24 mouse cellular contexts compared by ENCODE assay signal in the genomic region with DNA sequence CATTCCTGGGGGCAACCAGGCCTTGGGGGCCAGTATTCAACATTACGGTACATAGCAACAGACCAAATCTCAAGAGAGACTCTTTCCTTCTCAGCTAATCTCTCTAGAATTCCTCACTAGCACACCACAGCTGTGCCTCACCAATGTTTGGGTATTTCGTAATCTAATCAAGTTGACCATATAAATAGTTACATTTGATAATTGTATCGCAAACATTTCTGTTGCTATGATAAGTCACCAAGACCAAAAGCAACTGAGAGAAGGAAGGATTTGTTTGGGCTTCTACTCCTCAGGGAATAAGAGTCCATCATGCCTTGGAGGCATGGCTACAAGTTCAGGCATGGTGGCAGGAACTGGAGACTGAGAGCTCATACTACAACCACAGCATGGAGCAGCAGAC.
DNase-seq lines count a peak whose midpoint lies in the region; ATAC-seq and TF ChIP-seq lines count a peak whose summit lies in the region.
"Had no signal": no experiment of that assay in that cellular context is flagged by ENCODE, and none has a peak within 500 bp of the region (broad histone marks: within the 10 kb centered on the region; RNA-seq: fewer than 3 reads in every experiment).

No protein-coding gene starts in this region.

- WGBS in macrophage (ENCODE audit: missing documents) = 97% methylated on average over 3 of the region's 3 CpGs
- WGBS in stomach, postnatal 0 days = 70% methylated on average over 3 of the region's 3 CpGs
- 95% methylated on average over 3 of the region's 3 CpGs for WGBS in kidney, adult 2 months

- peaks cover 79% of the 10 kb centered on the region for H3K79me2 ChIP-seq in macrophage (ENCODE audit: inconsistent target)

- peak overlapping the region; percentile 95; the same call in 1 of the 2 replicates for H3K27ac ChIP-seq in macrophage
- H3K27ac ChIP-seq in stomach, postnatal 0 days (replicated peaks) = no peak overlapping the region
- H3K27ac ChIP-seq in kidney, adult 2 months (ENCODE audit: insufficient read depth, low read depth, low read length) = no peak overlapping the region
- H3K27ac ChIP-seq: embryonic facial prominence, embryonic 13.5 days; embryonic facial prominence, embryonic 15.5 days; forebrain, embryonic 10.5 days; forebrain, embryonic 12.5 days had no signal

- TF ChIP-seq EP300 in stomach, postnatal 0 days (optimal IDR thresholded peaks at IDR 0.05) = no peak

- peak; percentile 51 for DNase-seq in NIH3T3 (ENCODE audit: low read depth)
- no peak for DNase-seq in stomach, postnatal 0 days (ENCODE audit: low spot score)
- no peak for DNase-seq in kidney, adult 2 months
- DNase-seq: adrenal gland, adult 2 months; adrenal gland, postnatal 10 days; adrenal gland, postnatal 25 days; cerebellum, adult 11 months; cerebellum, adult 18-20 months; cerebellum, adult 8-10 months; cerebellum, adult 9-11 months; cerebellum, postnatal 14 days; cerebellum, postnatal 36 days; embryo, embryonic 11 days had no signal

- no peak for TF ChIP-seq CTCF in stomach, postnatal 0 days (IDR thresholded peaks at IDR 0.05; ENCODE audit: low read depth)
- no peak for TF ChIP-seq CTCF in kidney, adult 2 months (conservative IDR thresholded peaks at IDR 0.05; ENCODE audit: insufficient read depth, insufficient read length, low read depth, low read length)

- H3K4me2 ChIP-seq in stomach, postnatal 0 days (replicated peaks; ENCODE audit: low read depth) = no peak overlapping the region
- H3K4me2 ChIP-seq: embryonic facial prominence, embryonic 13.5 days; embryonic facial prominence, embryonic 15.5 days; forebrain, embryonic 12.5 days had no signal

- H3K4me1 ChIP-seq in stomach, postnatal 0 days (replicated peaks; ENCODE audit: control insufficient read depth, insufficient read depth) = no peaks in the 10 kb centered on the region
- H3K4me1 ChIP-seq in kidney, adult 2 months (ENCODE audit: control insufficient read depth, insufficient read depth, low read length) = 0 out of 2 replicates have a peak, but pooled peaks cover 2% of the 10 kb centered on the region
- H3K4me1 ChIP-seq: embryonic facial prominence, embryonic 13.5 days; embryonic facial prominence, embryonic 15.5 days had no signal

- no peaks in the 10 kb centered on the region for H3K9me3 ChIP-seq in stomach, postnatal 0 days (ENCODE audit: control insufficient read depth, low read length)
- H3K9me3 ChIP-seq: embryonic facial prominence, embryonic 13.5 days; embryonic facial prominence, embryonic 15.5 days; forebrain, embryonic 12.5 days had no signal

- no peaks in the 10 kb centered on the region for H3K27me3 ChIP-seq in stomach, postnatal 0 days (ENCODE audit: control insufficient read depth, insufficient read depth, low read length)
- H3K27me3 ChIP-seq in kidney, adult 2 months (replicated peaks; ENCODE audit: control insufficient read depth, insufficient read depth, low read length) = no peaks in the 10 kb centered on the region
- H3K27me3 ChIP-seq: CH12.LX; embryonic facial prominence, embryonic 13.5 days; embryonic facial prominence, embryonic 15.5 days; forebrain, embryonic 12.5 days had no signal

- ATAC-seq in stomach, postnatal 0 days (ENCODE audit: low FRiP score, low TSS enrichment) = peak; percentile 46; the same call in 1 of the 2 replicates
- no peak for ATAC-seq in CD4-positive, CD25-positive, alpha-beta regulatory T cell, adult 4 months
- ATAC-seq: forebrain, embryonic 14.5 days; forebrain, embryonic 16.5 days had no signal

- H3K36me3 ChIP-seq in macrophage (ENCODE audit: inconsistent target) = peaks cover 25% of the 10 kb centered on the region; the same call in 1 of the 2 replicates
- no peaks in the 10 kb centered on the region for H3K36me3 ChIP-seq in stomach, postnatal 0 days (ENCODE audit: control insufficient read depth, insufficient read depth, low read length)
- no peaks in the 10 kb centered on the region for H3K36me3 ChIP-seq in kidney, adult 2 months (ENCODE audit: control insufficient read depth, insufficient read depth, low read length)
- H3K36me3 ChIP-seq: embryonic facial prominence, embryonic 13.5 days; embryonic facial prominence, embryonic 15.5 days; forebrain, embryonic 10.5 days; forebrain, embryonic 12.5 days; G1E had no signal

- no peak overlapping the region for H3K4me3 ChIP-seq in macrophage (ENCODE audit: inconsistent target)
- no peak overlapping the region for H3K4me3 ChIP-seq in stomach, postnatal 0 days (ENCODE audit: low read depth, low read length)
- no peak overlapping the region for H3K4me3 ChIP-seq in kidney, adult 2 months (ENCODE audit: insufficient read depth, low read depth, low read length)
- H3K4me3 ChIP-seq: embryonic facial prominence, embryonic 13.5 days; embryonic facial prominence, embryonic 15.5 days; erythroblast, embryonic 14.5 days; forebrain, embryonic 10.5 days; forebrain, embryonic 12.5 days had no signal

- TF ChIP-seq POLR2A in kidney, adult 2 months (IDR thresholded peaks at IDR 0.05; ENCODE audit: low read depth, low read length) = no peak

- H3K9ac ChIP-seq in stomach, postnatal 0 days (ENCODE audit: low read length) = no peak overlapping the region
- H3K9ac ChIP-seq: embryonic facial prominence, embryonic 13.5 days; embryonic facial prominence, embryonic 15.5 days; forebrain, embryonic 12.5 days had no signal
